Mouse (Mus musculus) left cerebral cortex, postnatal 10 days (tissue): ENCODE data around the gene Pacsin2. TPM values are rescaled to one million over a fixed set of nuclear protein-coding genes. Genes with fewer than 3 reads are reported as not detected.

ENCODE experiments used
- DNase-seq, 2 experiments: peaks; one replicate each; pipeline ENCODE4 v3.0.0; 2021 to 2022; ENCODE audit warnings: low spot score in 2 of 2, mixed read lengths in 1 of 2; ENCODE audit errors: extremely low spot score in 1 of 2
- intact Hi-C: fragments of 180-260 bp; cut with DNase I; formaldehyde crosslinking; loops from one replicate; pipeline ENCODE4 v1.15.1; 2025
- total RNA-seq, 2 experiments: library from RNA; stranded (reverse); gene quantifications; 2 replicates each; pipeline ENCODE4 v1.2.3; 2021

The Pacsin2 gene
- total RNA-seq, 2 experiments from 2014 or later = 47.5 to 48.6 TPM

DNA sequence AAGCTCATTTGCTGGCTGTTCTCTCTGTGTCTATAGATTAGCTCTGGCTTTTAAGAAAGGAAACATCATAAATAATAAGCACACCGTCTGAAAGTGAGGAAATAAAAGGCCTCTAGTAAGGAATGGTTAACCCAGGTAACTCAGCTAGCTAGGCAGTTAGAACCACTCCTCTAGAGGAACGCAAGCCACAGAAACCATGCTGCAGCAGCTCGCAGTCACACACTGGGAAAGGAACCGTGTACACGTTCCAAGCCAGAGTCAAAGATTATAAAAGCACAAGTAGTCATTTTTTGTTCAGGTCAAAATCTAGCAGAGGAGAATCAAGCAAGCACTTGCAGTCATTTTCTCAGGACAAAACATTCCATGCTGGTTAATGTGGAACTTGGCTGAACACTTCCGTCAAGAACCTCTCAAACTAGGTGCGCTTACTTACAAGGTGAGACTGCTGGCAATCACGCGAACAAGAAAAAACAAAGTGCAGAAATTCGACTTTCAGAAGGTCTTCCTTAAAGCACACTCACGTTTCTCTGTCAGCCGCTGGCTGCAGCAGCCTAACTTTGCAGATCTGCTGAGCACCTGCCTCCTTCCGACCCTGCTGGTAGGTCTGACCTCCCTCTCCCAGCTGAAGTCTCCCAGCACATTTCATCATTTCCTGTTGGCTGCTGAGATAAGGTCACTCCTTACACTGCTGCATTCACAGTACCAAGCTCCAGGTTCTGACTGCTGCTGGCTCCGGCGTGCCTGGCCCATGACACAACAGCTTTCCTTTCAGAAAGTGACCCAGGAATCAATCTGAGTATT lies 32.0 kb downstream of the Pacsin2 start:
- intact Hi-C loops = no loop called here
- no peak for DNase-seq

GRCm38 (mm10) chr15:83430986-83431763 lies 33.2 kb downstream of the Pacsin2 start:
- DNase-seq = no peak
- intact Hi-C loops = no loop called here

GRCm38 (mm10) chr15:83430419-83430818 lies 34.0 kb downstream of the Pacsin2 start:
- DNase-seq = no peak
- intact Hi-C loops = no loop called here

DNA sequence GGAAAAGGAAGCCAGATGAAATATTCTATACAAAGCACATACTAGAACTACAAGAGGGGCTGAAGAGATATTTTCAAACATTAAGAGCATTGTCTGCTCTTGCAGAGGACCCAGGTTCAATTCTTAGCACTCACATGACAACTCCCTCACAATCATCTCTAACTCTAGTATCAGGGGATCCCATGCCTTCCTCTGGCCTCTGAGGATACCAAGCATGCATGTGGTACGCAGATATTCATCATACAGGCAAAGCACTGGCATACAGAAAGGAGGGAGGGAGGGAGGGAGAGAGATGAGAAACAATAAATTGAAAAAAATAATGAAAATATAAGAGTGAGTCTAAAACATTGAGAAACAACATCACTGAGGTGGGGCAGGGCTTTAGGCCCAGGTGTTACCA lies 35.8 kb downstream of the Pacsin2 start:
- intact Hi-C loops = no loop called here
- DNase-seq = no peak

DNA sequence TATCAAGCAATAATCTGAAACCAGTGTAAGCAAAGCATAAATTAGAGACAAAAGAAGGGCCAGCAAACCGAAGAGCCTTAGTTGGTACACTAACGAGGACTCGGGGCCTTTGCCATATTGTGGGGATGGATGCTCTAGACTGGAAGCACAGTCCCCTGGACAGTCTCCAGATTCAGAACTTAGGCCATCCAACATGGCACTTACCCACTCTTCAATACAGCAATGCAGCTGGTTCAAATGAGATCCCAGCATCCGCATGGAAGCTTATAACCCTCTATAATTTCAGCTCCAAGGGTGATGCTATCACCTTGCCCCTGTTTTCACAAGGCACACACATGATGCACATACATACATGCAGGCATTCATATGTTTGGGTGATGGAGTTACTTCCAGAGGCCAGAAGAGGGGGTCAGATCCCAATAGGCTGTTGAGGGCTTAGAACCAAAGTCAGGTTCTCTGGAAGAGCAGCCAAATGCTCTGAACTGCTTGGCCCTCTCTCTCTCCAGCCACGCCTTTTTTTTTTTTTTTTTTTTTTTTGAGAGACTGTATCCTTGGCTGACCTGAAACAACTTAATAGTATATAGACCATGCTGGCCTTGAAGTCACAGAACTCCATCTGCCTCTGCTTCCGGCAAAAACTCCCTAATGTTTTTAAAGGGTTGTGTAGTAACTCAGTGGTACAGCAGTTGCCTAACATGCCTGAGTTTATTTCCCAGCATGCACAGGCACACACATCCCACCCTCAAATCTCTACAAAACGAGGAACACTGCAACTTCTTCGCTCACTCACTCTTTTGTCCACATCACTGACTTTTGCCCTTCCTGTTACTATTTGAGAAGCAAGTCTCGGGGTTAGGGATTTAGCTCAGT lies 36.9 kb downstream of the Pacsin2 start:
- intact Hi-C loops = no loop called here
- DNase-seq = no peak

DNA sequence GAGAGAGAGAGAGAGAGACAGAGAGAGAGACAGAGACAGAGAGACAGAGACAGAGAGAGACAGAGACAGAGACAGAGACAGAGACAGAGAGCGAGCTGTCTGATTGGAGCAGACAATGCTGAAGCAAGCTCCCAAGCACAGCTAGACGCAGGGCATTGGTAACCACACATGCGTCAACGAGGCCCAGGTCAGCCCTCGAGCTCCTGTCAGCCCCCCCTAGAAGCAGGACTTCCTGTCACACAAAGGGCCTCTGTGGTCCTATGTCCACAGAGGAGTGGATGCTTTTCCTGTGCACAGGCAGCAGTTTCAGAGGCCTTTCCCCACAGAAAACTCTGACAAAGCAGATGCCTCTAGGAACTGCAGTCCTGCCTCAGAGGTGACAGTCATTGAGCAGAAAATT lies 38.6 kb downstream of the Pacsin2 start:
- peak in 1 of 2 experiments; percentile 53 for DNase-seq
- intact Hi-C loops = no loop called here

DNA sequence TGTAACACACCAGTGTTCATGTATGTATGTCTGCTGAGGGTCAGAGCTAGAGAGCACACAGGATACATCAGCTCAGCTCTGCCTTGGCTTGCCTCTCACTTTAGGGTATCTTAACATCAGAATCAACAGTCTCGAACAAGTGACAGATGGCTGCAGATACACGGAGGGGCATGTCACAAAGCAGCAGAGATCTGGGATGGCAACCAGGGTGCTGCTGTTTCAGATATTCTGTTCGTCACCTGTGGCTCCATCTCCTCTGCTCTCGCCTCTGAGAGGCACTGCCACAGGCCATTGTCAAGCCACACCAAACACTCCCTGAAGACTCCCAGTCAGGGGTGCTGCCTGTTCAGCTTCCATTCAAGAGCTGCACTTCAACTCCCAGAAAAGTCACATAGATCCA lies 39.1 kb downstream of the Pacsin2 start:
- no peak for DNase-seq
- intact Hi-C loops = no loop called here

DNA sequence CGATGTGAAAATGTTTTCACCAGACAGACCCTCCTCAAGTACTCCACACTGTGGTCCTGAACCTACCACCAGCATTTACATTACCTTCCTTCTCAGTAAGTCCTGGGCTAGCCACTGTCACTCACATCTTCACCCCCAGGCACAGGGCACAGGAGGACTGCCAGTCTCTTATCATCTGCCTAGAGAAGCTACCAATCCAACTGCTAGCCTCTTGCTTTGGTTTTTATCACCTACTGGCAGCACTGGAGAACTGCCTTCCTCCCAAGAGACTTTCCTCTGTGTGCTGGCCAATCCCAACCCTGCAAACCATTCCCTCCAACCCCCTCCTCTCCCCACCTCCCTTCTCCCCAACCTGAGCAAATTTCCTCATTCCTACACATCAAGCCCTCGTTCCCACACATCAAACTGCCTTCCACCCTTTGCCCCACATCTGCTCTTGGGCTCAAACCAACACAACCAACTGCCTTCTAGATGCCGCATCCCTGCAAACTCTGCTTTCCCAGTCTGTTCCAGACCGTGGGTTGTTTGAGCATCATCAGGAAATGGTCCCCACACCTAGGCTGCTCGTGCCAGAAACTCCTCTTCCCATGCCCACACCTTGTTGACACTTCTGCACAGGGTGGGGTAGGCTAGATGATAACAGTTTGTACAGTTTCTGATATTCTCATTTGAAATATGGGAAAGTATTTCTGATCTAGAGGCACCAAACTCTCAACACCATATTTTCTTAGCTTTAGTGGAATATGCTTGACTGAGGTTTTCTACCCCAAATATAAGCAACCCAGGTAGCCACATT lies 40.6 kb downstream of the Pacsin2 start:
- intact Hi-C loops = no loop called here
- DNase-seq = no peak

DNA sequence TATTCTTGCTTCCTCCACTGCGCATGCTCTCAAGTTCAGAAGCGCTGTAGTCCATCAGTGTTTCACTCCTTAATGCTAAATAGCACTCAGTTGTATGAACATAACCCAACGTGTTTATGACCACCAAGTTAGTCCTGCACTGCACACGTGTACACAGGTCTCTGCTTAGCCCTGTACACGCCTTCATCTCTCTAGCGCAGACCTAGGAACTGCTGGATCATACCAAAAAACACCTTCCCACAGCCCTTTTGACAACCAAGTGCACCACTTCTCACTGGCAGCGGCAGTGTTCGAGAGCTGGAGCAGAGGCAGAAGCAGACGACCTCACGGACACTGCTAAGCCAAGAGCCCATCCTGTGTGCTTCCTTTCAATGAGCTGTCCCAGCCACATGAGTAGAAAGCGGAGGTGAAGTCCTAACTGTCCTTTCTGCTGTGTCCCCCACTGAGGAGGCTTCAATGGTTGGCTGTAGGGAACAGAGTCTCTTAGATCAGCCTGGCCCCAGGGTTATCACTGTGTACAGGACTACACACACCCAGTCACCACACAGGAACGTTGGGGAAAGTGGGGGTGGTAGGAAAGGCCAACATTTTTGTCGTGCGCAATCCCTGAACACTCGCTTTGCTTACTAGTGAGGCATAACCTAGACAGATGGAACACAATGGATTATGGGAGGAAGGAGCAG lies 42.0 kb downstream of the Pacsin2 start:
- intact Hi-C loops = no loop called here
- no peak for DNase-seq

- DNase-seq = no peak
- intact Hi-C loops = no loop called here
Observed at GRCm38 (mm10) chr15:83419562-83419961, 44.8 kb downstream of the Pacsin2 start.

GRCm38 (mm10) chr15:83418685-83419084 lies 45.7 kb downstream of the Pacsin2 start:
- intact Hi-C loops = no loop called here
- DNase-seq = no peak

GRCm38 (mm10) chr15:83417916-83418315 lies 46.5 kb downstream of the Pacsin2 start:
- DNase-seq = no peak
- intact Hi-C loops = no loop called here

- intact Hi-C loops = no loop called here
Observed at GRCm38 (mm10) chr15:83417407-83417806, 47.0 kb downstream of the Pacsin2 start.

DNA sequence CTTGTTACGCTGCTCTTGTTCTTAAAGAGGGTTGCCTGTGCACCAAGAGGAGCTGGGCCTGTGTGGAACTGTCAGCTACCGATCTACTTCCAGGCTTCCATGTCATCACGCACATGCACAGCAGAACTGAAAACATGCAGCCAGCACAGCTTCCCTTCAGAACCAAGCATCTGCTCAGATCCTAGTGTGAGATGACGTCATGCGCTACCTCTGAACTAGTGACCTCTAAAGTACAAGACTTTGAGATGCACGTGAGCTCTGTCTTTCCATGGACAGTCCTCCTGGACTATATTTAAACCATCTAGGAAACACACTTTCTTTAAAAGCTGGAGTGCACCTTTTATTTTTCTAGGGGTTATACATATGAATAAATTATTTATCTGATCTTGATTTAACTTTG lies 49.0 kb downstream of the Pacsin2 start:
- intact Hi-C loops = no loop called here
- DNase-seq = no peak

More at GRCm38 (mm10) chr15:83417407-83417806, 47.0 kb downstream of the Pacsin2 start:
- DNase-seq = peak in 1 of 2 experiments; percentile 61

- intact Hi-C loops = no loop called here
- DNase-seq = no peak
Observed at GRCm38 (mm10) chr15:83411616-83412015, 52.8 kb downstream of the Pacsin2 start.

- intact Hi-C loops = no loop called here
- DNase-seq = no peak
Observed at GRCm38 (mm10) chr15:83410735-83411134, 53.7 kb downstream of the Pacsin2 start.

- no peak for DNase-seq
- intact Hi-C loops = no loop called here
Observed at GRCm38 (mm10) chr15:83410270-83410669, 54.1 kb downstream of the Pacsin2 start.
